In the genomic region with DNA sequence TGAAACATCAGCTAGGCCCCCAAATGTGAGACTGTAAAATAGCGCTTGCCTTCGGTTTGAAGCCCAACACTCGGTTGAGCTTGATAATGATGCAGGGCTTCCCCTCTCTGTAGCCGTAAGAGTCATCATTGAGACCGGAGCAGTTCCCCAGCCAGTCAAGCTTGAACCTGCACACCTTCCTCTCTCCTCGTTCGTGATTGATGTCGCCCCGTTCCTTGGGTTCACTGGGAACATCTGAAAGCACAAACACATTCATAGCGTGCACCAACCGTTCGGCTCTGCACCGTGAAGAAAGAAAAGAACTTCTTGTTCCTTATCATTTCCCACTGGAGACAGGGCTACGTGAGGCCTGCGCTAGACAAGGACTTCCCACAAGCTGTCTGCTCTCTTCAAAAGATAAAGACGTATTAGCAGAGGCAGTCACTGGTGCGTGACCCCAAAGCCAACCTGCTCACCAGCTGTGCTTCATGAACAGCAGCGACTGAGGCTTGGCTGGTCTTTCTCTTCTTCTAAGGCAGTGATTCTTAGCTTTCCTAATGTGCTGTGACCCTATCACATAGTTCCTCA, we compare ENCODE assay signal across 20 mouse cellular contexts. TPM values are rescaled to one million over a fixed set of nuclear protein-coding genes. Genes with fewer than 3 reads are reported as not detected.
DNase-seq lines count a peak whose midpoint lies in the region; ATAC-seq and TF ChIP-seq lines count a peak whose summit lies in the region.
"Had no signal": no experiment of that assay in that cellular context is flagged by ENCODE, and none has a peak within 500 bp of the region (broad histone marks: within the 10 kb centered on the region; RNA-seq: fewer than 3 reads in every experiment).

No protein-coding gene starts in this region.

- H3K79me2 ChIP-seq in heart, adult 2 months (replicated peaks; ENCODE audit: control insufficient read depth, insufficient read depth, low read length): no peaks in the 10 kb centered on the region

- WGBS in heart, embryonic 13.5 days: 40% methylated on average over 18 of the region's 18 CpGs
- 47% methylated on average over 18 of the region's 18 CpGs for WGBS in heart, adult 2 months
- 46% methylated on average over 18 of the region's 18 CpGs for WGBS in liver, embryonic 11.5 days
- 25% methylated on average over 18 of the region's 18 CpGs for WGBS in liver, embryonic 14.5 days (ENCODE audit: insufficient replicate concordance)

- peak overlapping the region; percentile 2; the same call in 1 of the 2 replicates for H3K27ac ChIP-seq in heart, embryonic 13.5 days (replicated peaks)
- H3K27ac ChIP-seq in heart, adult 2 months: no peak overlapping the region
- H3K27ac ChIP-seq in liver, embryonic 11.5 days (ENCODE audit: low read depth, low read length): no peak overlapping the region
- H3K27ac ChIP-seq in liver, embryonic 14.5 days: no peak overlapping the region
- H3K27ac ChIP-seq: forebrain, embryonic 12.5 days; limb, embryonic 12.5 days; stomach, postnatal 0 days had no signal

- H3K9me3 ChIP-seq in heart, embryonic 13.5 days: no peaks in the 10 kb centered on the region
- no peaks in the 10 kb centered on the region for H3K9me3 ChIP-seq in liver, embryonic 11.5 days (ENCODE audit: control insufficient read depth, low read length)
- no peaks in the 10 kb centered on the region for H3K9me3 ChIP-seq in liver, embryonic 14.5 days (ENCODE audit: control insufficient read depth, low read length)
- H3K9me3 ChIP-seq: forebrain, embryonic 12.5 days; heart, embryonic 12.5 days; limb, embryonic 12.5 days had no signal

- ATAC-seq in heart, embryonic 13.5 days (ENCODE audit: extremely low read depth, insufficient number of reproducible peaks, low FRiP score, low TSS enrichment): no peak
- ATAC-seq in liver, embryonic 11.5 days (replicated peaks; ENCODE audit: low FRiP score): peak; percentile 76
- peak; percentile 79 for ATAC-seq in liver, embryonic 14.5 days (ENCODE audit: insufficient read depth)
- ATAC-seq: activated CD4-positive, CD25-positive, alpha-beta regulatory T cell, adult 4 months; lung, postnatal 0 days; Patski had no signal

- intact Hi-C loops in heart, adult 2 months (cut with DNase I): no loop called here
- intact Hi-C loops in left cerebral cortex, postnatal 36 days (cut with DNase I): no loop called here

- TF ChIP-seq POLR2A in heart, adult 2 months (IDR thresholded peaks at IDR 0.05; ENCODE audit: insufficient read depth, low read depth, low read length): no peak

- H3K36me3 ChIP-seq in heart, embryonic 13.5 days: peaks cover 99% of the 10 kb centered on the region
- H3K36me3 ChIP-seq in heart, adult 2 months (ENCODE audit: control insufficient read depth, insufficient read depth, low read length): no peaks in the 10 kb centered on the region; the same call in 1 of the 2 replicates
- peaks cover 2% of the 10 kb centered on the region; the same call in 1 of the 2 replicates for H3K36me3 ChIP-seq in liver, embryonic 11.5 days (ENCODE audit: control insufficient read depth, insufficient read depth, low read length)
- no peaks in the 10 kb centered on the region for H3K36me3 ChIP-seq in liver, embryonic 14.5 days (replicated peaks; ENCODE audit: control insufficient read depth, insufficient read depth, low read depth)

- H3K4me1 ChIP-seq in heart, embryonic 13.5 days: peaks cover 12% of the 10 kb centered on the region; the same call in 1 of the 2 replicates
- H3K4me1 ChIP-seq in heart, adult 2 months (ENCODE audit: control insufficient read depth, insufficient read depth, low read length): no peaks in the 10 kb centered on the region
- peaks cover 7% of the 10 kb centered on the region; the same call in 1 of the 2 replicates for H3K4me1 ChIP-seq in liver, embryonic 11.5 days (replicated peaks; ENCODE audit: control insufficient read depth, insufficient read depth, low read length)
- peaks cover 0 to 8% of the 10 kb centered on the region in 2 experiments; a peak in 2 of 4 replicates for H3K4me1 ChIP-seq in liver, embryonic 14.5 days (replicated peaks; ENCODE audit: control insufficient read depth in 2 of 2, insufficient read depth in 2 of 2, low read length in 1 of 2)
- H3K4me1 ChIP-seq: forebrain, embryonic 12.5 days; limb, embryonic 12.5 days had no signal

- no peak for DNase-seq in heart, adult 2 months
- DNase-seq in liver, embryonic 11.5 days (ENCODE audit: low spot score): no peak
- no peak for DNase-seq in liver
- no peak for DNase-seq in liver, embryonic 14.5 days (ENCODE audit: low read depth in 3 of 3, low spot score in 3 of 3)
- DNase-seq in left cerebral cortex, postnatal 36 days (ENCODE audit: low spot score in 2 of 2): no peak
- DNase-seq in cerebellum, postnatal 14 days: no peak
- no peak for DNase-seq in cerebellum, adult 8-10 months
- DNase-seq: adrenal gland, postnatal 25 days; cerebellum, adult 9-11 months; gastrocnemius, postnatal 14 days; right cerebral cortex, postnatal 25 days; thymus, postnatal 25 days had no signal

- H3K9ac ChIP-seq in heart, embryonic 13.5 days: peak overlapping the region; percentile 19; the same call in 1 of the 2 replicates
- H3K9ac ChIP-seq in heart, adult 2 months (ENCODE audit: low read depth, low read length): no peak overlapping the region
- H3K9ac ChIP-seq in liver, embryonic 11.5 days (ENCODE audit: low read depth, low read length): no peak overlapping the region
- H3K9ac ChIP-seq in liver, embryonic 14.5 days (replicated peaks): no peak overlapping the region
- H3K9ac ChIP-seq: forebrain, embryonic 12.5 days; heart, embryonic 12.5 days; limb, embryonic 12.5 days had no signal

- TF ChIP-seq CTCF in heart, adult 2 months (IDR thresholded peaks at IDR 0.05): no peak
- no peak for TF ChIP-seq CTCF in liver, embryonic 14.5 days (IDR thresholded peaks at IDR 0.05; ENCODE audit: low read depth)

- H3K4me2 ChIP-seq in heart, embryonic 13.5 days: no peak overlapping the region
- peak overlapping the region; percentile 25; the same call in 1 of the 2 replicates for H3K4me2 ChIP-seq in liver, embryonic 11.5 days
- H3K4me2 ChIP-seq in liver, embryonic 14.5 days (ENCODE audit: low read depth): peak overlapping the region; percentile 11
- H3K4me2 ChIP-seq: forebrain, embryonic 12.5 days; heart, embryonic 12.5 days; limb, embryonic 12.5 days had no signal

- H3K27me3 ChIP-seq in heart, embryonic 13.5 days (replicated peaks): no peaks in the 10 kb centered on the region
- no peaks in the 10 kb centered on the region for H3K27me3 ChIP-seq in heart, adult 2 months (ENCODE audit: control insufficient read depth, insufficient read depth, low read length)
- H3K27me3 ChIP-seq in liver, embryonic 11.5 days (replicated peaks; ENCODE audit: control insufficient read depth, insufficient read depth, low read length): no peaks in the 10 kb centered on the region
- no peaks in the 10 kb centered on the region for H3K27me3 ChIP-seq in liver, embryonic 14.5 days (ENCODE audit: control insufficient read depth, insufficient read depth, low read length)
- H3K27me3 ChIP-seq: forebrain, embryonic 12.5 days; heart, embryonic 12.5 days; limb, embryonic 12.5 days; Patski had no signal

- H3K4me3 ChIP-seq in heart, embryonic 13.5 days: no peak overlapping the region
- no peak overlapping the region for H3K4me3 ChIP-seq in heart, adult 2 months
- no peak overlapping the region for H3K4me3 ChIP-seq in liver, embryonic 11.5 days (ENCODE audit: low read depth, low read length)
- no peak overlapping the region for H3K4me3 ChIP-seq in liver, embryonic 14.5 days (ENCODE audit: insufficient read depth in 1 of 2, low read depth in 2 of 2, low read length in 2 of 2)
- H3K4me3 ChIP-seq: forebrain, embryonic 12.5 days; heart, embryonic 12.5 days; limb, embryonic 12.5 days had no signal

- TF ChIP-seq EP300 in heart, adult 2 months (IDR thresholded peaks at IDR 0.05; ENCODE audit: insufficient read depth, low read depth, low read length): no peak
- TF ChIP-seq EP300 in liver, embryonic 14.5 days (IDR thresholded peaks at IDR 0.05; ENCODE audit: low read depth): peak; percentile 45

RNA-seq across cellular contexts. Expression of gene Atp1b1, which starts 16.7 kb away (rescaled TPM):
- polyA plus RNA-seq in heart, embryonic 13.5 days (2015; fragmentation: Nextera tagmentation; extraction: Ambion mirVana): 293 and 324 TPM in 2 replicates
- 100 to 1,000 TPM; 328 to 391 TPM for total RNA-seq in heart, adult 2 months (2021)
- polyA plus RNA-seq in heart, adult 2 months (2012; rRNA removed): 136 and 178 TPM in 2 replicates
- polyA plus RNA-seq in liver, embryonic 11.5 days (2014; fragmentation: Nextera tagmentation; extraction: Ambion mirVana): 18.2 and 18.6 TPM in 2 replicates
- polyA plus RNA-seq in liver, embryonic 14.5 days (2012; rRNA removed): 6.6 and 7.9 TPM in 2 replicates
- polyA plus RNA-seq in liver, embryonic 14.5 days (2014; fragmentation: Nextera tagmentation; extraction: Ambion mirVana): 6.5 and 7.6 TPM in 2 replicates
- 1,000 to 10,000 TPM; 1,659 to 1,749 TPM for total RNA-seq in left cerebral cortex, postnatal 36 days (2021)
